Mouse (Mus musculus) thymus, postnatal 10 days (tissue): ENCODE results near the gene Olfr1434.
"Not testable (repeated sequence)": the region's sequence is repeated elsewhere in the genome, so short reads cannot be mapped to it uniquely, and the experiment has no call there.

ENCODE experiments used
- DNase-seq, 2 experiments: peaks; one replicate each; pipeline ENCODE4 v3.0.0; 2021; ENCODE audit warnings: low spot score in 2 of 2

Gene Olfr1434

GRCm38 (mm10) chr19:12279554-12279953, at the start of gene Olfr1434:
Olfr1434 (plus strand) TSS chr19:12279854.
- no peak for DNase-seq

- not testable (repeated sequence) for DNase-seq
Measured at GRCm38 (mm10) chr19:12232496-12232895, 47.2 kb upstream of the Olfr1434 start, which contains the start of gene Olfr1432. Olfr1432 (minus strand) TSS chr19:12232596.

- no peak for DNase-seq
Measured at GRCm38 (mm10) chr19:12241559-12241958, 38.1 kb upstream of the Olfr1434 start, which contains the start of gene Olfr262. Olfr262 (minus strand) TSS chr19:12241659.

GRCm38 (mm10) chr19:12260732-12261131, 18.9 kb upstream of the Olfr1434 start, which contains the start of gene Olfr235:
Olfr235 (plus strand) TSS chr19:12261032.
- no peak for DNase-seq

GRCm38 (mm10) chr19:12292979-12293378, 13.3 kb downstream of the Olfr1434 start:
- DNase-seq: no peak

GRCm38 (mm10) chr19:12299030-12299429, 19.4 kb downstream of the Olfr1434 start, which contains the start of gene Olfr1436:
Olfr1436 (minus strand) TSS chr19:12299130.
- DNase-seq: not testable (repeated sequence)

GRCm38 (mm10) chr19:12325001-12325400, 45.3 kb downstream of the Olfr1434 start, which contains the start of gene Olfr1437:
Olfr1437 (minus strand) TSS chr19:12325101.
- DNase-seq: no peak
